Mouse (Mus musculus): ENCODE results near the gene Trak1.

DNA sequence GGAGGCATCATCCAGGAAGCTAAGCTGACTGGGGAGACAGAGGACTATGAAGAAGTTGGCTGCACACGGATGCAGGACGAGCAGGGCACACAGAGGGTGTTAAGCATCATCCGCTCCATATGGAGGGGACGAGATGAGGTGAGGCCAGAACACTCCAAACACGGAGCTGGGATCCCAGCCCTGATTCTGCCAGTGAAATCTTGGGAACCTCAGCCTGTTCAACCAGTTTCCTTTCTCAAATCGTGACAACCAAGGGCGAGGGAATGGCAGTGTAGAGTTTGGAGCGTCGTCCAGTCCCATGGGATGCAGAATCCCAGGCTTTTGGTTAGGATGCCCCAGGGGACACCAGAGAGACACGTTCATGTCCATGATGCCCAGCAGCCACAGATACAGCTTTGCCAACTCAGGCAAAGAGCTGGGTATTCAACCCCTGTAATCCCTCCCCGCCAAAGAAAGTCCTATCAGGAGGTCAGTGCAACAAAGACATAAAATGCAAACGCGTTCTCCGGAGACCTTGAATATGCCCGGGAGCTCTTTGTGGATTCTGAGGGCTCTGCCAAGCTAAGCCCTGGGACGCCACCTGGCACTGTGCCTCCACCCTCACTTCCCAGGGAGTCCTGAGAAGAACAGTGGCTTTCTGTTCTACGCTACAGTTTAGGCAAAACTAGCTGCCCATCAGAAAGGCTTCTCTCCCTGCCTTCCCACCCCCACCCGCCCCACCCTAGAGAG lies 69.0 kb downstream of the Trak1 start:
- no peak for TF ChIP-seq POLR2A (IDR thresholded peaks at IDR 0.05; ENCODE audit: insufficient read depth, low read length)
- no peak for TF ChIP-seq CTCF (IDR thresholded peaks at IDR 0.05; ENCODE audit: low read depth, low read length)

Data from ES-Bruce4 (cell line).